Mouse (Mus musculus) spleen, adult 2 months (tissue): ENCODE results near the gene Hoxd8.

ENCODE experiments used
- CTCF ChIP-seq: fragments of 200-500 bp; IDR thresholded peaks from 2 replicates; pipeline ENCODE4 v1.5.1; 2011; ENCODE audit warnings: mild to moderate bottlenecking, inconsistent platforms; ENCODE audit not compliant: insufficient read depth, insufficient read length, insufficient replicate concordance; ENCODE audit errors: extremely low read depth
- POLR2A ChIP-seq: fragments of 200-500 bp; IDR thresholded peaks from 2 replicates; pipeline ENCODE4 v1.6.1; 2011; ENCODE audit warnings: low read depth, low read length, inconsistent platforms

GRCm38 (mm10) chr2:74714881-74715280, 10.5 kb downstream of the Hoxd8 start:
- TF ChIP-seq CTCF, result no peak
- TF ChIP-seq POLR2A, result no peak
